Mouse (Mus musculus): Measurements from ENCODE around the gene Atp5j2. TPM values are rescaled to one million over a fixed set of nuclear protein-coding genes. Genes with fewer than 3 reads are reported as not detected.
"Not testable (repeated sequence)": the region's sequence is repeated elsewhere in the genome, so short reads cannot be mapped to it uniquely, and the experiment has no call there.

The Atp5j2 gene
- total RNA-seq (2021) = 1,000 to 10,000 TPM; 1,052 to 1,137 TPM

DNA sequence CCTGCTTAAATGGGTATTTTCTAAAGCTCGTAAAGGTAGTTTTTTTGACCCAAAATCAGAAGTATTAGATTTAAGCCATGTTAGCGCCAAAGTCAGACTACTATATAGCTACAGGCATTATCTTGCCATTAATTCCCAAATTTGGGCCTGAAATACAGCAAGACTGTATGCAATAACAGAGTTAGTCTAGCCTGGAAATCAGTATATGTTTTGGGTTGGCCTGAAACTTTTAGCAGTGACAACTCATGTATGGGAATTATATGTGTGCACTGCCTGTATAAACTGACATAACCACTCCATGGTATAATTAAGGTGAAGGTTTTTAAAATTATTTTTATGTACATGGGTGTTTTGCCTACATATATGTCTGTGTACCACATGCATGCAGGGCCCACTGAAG lies at the start of gene Atp5j2:
Gene Atp5j2, minus strand, starts transcription at position 101 of the 400 bp plus-strand sequence.
- DNase-seq (ENCODE audit: low spot score) = no peak
- intact Hi-C loops (cut with DNase I) = loop anchor here (2.0 to 5.0 kb wide), 2 partner anchors 25 to 40 kb away; partner anchors contain the start of genes Cpsf4, Ptcd1 and Zfp655

DNA sequence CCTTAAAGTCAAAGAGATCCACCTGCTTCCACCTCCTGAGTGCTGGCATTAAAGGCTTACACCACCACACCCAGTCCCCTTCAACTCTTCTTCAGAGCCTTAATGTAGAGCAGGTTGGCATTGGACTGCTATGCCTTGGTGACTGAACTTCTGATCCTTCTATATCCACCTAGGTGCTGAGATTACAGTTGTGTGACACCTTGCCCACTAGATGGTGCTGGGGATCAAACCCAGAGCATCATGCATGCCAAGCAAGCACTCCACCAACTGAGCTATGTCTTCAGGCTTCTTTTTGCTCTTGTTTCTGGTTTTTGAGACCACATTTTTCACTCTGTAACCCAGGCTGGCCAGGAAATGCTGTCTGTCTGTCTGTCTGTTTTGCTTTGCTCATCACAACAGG lies 42.8 kb upstream of the Atp5j2 start:
- intact Hi-C loops (cut with DNase I) = loop anchor here (5.0 kb wide), 2 partner anchors 42 to 48 kb away; partner anchors contain the start of genes Atp5j2 and Zscan25
- DNase-seq (ENCODE audit: low spot score) = no peak

DNA sequence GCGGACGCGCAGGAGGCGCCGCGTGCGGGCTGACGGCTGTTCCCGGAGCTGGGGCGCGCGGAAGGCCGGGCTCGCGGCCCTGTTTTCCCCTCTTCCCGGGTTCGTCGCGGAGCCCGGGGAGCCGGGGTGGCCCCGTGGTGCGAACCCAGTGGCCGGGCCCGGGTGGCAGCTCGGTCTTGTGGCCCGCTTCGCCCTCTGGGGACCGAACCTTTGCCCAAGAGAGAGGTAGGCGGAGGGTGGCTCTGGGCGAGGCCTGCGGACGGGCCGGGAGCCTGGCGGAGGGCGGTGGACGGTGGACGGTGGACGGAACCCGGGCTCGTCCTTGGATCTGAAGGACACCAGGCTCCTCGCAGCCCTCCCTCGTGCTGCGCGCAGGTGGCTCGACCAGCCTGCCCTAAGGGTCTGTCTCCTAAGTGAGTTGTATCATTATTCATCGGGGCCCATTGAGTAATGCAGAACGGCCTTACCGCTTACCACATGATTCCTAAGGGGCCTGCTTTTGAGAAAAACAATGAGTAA lies 40.1 kb upstream of the Atp5j2 start:
- no peak for DNase-seq (ENCODE audit: low spot score)
- intact Hi-C loops (cut with DNase I) = loop anchor here (5.0 kb wide), 2 partner anchors 40 to 50 kb away; partner anchors contain the start of genes Atp5j2 and Zscan25

DNA sequence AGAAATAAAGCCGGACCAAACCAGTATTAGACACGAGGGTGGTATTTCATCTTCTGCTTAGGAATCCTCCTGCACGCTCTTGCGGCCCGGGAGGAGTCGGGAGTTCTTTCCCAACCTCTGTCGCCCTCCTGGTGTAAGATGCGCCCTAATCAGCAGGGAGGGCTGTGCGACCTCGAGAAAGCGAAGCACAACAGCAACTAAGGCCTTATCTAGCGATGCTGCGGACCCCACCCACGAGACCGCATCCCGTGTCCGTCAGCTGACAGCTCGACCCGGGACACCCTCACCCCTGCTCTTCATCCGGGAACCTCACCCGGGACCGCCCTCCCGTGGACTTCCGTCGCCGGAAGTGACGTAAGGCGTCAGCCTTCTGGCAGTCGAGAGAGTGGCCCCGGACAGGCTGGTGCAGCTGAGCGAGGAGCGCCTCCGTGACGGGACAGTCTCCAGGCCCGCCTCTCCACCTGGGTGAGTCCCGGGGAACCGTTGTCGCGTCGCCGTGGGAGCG lies 39.6 kb upstream of the Atp5j2 start, which contains the start of gene Zfp655:
Gene Zfp655, plus strand, starts transcription at position 349 of the 505 bp plus-strand sequence.
- DNase-seq (ENCODE audit: low spot score) = peak; percentile 98
- intact Hi-C loops (cut with DNase I) = loop anchor here (5.0 kb wide), 2 partner anchors 39 to 51 kb away; partner anchors contain the start of genes Atp5j2 and Zscan25

DNA sequence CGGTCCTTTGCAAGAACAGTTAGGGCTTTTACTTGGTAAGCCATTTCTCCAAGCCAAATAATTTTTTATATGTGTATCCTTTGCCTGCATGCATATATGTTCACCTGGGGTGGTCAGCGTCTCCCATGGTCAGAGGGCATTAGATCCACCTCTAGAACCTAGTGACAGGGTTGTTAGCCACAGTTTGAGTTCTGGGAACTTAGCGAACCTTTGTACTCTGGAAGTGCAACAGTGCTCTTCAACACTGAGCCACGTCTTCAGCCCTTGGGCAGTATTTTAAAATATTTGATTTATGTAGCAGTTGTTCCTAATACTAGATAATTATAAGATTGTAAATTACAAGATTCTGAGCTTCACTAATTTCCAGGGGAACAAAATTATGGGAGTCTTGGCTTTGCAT lies 38.8 kb upstream of the Atp5j2 start:
- no peak for DNase-seq (ENCODE audit: low spot score)
- intact Hi-C loops (cut with DNase I) = loop anchor here (5.0 kb wide), 2 partner anchors 38 to 52 kb away; partner anchors contain the start of genes Atp5j2 and Zscan25

DNA sequence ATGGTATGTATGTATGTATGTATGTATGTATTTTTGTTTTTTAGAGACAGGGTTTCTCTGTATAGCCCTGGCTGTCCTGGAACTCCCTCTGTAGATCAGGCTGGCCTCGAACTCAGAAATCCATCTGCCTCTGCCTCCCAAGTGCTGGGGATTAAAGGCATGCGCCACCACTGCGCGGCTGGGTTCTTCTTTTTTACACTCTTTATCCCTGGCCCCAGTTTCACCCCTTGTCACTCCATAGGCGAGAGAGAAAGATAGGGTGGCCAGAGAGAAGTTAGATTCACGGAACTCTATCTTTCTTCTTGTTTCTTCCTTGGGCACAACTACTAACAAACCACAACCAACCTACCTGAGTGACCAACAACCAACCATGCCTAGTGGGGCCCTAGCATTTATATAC lies 37.4 kb upstream of the Atp5j2 start:
- intact Hi-C loops (cut with DNase I) = loop anchor here (2.0 kb wide), 1 partner anchor 24 kb away; the partner anchor contains the start of gene Zkscan5

DNA sequence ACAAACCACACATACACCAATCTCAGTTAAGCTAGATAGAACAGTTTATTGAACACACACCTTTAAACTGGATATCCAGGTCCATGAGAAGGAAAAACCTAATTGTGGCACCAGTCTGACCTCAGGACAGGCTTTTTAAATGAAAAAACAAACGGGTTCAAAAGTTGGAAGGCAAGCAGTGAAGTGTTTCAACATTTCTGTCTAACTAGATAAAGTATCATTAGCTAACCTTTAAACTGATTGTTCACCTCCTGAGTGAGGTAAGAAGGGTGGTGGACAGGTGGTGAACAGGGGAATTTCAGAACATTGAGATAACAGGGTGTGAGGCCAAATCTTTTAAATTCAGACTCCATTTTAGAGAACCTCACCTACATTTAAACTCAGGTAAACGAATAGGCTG lies 34.6 kb upstream of the Atp5j2 start:
- no peak for DNase-seq (ENCODE audit: low spot score)
- intact Hi-C loops (cut with DNase I) = no loop called here

More for the DNA sequence above, 37.4 kb upstream of the Atp5j2 start:
- DNase-seq (ENCODE audit: low spot score) = not testable (repeated sequence)

DNA sequence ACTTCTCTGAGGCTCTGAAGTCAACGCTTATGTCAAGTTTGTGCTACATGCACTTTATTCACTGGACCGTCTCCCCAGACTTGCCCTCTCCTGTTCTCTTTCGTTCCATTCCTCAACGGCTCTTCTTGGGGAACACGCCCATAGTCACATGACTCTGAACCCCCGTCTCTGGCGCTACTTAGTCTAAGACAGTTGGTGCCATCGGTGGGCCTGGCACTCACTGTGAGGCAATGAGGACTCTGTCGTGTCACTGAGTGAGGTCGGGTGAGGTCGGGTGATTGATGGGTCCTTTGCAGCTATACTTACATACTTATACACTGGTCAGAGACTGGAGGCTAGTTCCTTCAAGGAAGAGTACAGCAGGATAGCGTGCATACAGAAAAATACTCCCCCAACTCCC lies 31.5 kb upstream of the Atp5j2 start:
- intact Hi-C loops (cut with DNase I) = no loop called here
- no peak for DNase-seq (ENCODE audit: low spot score)

DNA sequence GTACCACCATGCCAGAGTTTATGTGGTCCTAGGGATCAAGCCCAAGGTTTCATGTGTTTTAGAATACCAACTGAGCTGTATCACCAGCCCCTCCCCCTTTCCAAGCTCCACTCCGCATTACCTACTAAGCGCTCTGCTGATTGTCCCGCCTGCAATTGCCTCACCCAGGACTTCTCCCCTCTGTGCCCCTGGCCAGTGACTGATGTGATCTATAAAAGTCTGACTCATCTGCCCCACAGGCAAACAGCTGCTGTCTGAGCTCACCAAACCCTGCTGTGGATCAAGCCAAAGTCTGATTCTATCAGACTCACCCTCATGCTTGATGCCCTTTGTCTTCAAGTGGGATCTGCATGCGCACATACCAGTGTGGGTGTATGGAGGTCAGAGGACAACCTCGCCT lies 31.0 kb upstream of the Atp5j2 start:
- intact Hi-C loops (cut with DNase I) = no loop called here

DNA sequence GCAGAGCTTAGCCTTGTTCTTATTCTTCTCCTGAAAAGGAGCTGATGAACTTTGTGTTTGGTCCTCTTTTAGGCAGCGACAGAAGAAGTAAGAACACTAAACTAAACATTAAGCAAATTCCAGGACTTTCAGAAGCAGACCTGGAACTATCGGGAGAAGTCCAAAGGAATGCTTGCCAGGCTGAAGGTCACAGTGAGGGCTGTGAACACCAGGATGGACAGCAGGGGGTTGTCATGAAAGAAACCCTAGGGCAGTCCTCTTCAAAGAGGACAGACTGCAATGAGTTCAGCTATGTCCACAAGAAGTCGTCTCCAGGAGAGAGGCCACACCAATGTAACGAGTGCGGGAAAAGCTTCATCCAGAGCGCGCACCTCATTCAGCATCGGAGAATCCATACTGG lies 28.1 kb upstream of the Atp5j2 start:
- intact Hi-C loops (cut with DNase I) = no loop called here
- DNase-seq (ENCODE audit: low spot score) = no peak

More for the DNA sequence above, 31.0 kb upstream of the Atp5j2 start:
- no peak for DNase-seq (ENCODE audit: low spot score)

DNA sequence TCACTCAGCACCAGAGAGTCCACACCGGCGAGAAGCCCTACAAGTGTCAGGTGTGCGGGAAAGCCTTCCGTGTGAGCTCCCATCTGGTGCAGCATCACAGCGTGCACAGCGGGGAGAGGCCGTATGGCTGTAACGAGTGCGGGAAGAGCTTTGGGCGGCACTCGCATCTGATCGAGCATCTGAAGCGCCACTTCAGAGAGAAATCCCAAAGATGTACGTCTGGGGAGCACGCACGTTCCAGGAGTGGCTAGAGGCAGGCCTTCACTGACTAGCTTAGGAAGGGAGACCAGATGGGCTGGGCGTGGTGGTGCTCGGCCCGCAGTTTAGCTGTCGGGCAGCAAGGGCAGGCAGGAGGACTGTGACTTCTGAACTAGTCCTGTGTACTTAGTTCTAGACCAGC lies 26.8 kb upstream of the Atp5j2 start:
- intact Hi-C loops (cut with DNase I) = no loop called here
- no peak for DNase-seq (ENCODE audit: low spot score)

DNA sequence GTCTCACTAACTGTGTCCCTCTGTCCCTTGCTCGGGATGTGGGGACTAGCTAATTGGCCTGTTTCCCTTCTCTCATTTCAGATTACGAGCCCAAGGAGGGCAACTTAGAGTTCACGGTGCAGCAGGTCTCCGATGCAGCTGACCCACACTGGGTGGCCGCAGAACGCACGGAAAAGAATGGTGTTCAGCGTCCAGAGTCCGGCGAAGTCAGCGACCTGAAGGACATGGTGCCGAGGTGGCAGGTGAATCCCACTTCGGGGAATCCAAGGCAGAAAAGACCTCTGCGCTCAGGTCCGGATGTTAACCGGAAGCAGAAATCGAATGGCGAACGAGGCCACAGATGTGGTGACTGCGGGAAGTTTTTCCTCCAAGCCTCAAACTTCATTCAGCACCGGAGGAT lies 26.3 kb upstream of the Atp5j2 start:
- no peak for DNase-seq (ENCODE audit: low spot score)
- intact Hi-C loops (cut with DNase I) = no loop called here

DNA sequence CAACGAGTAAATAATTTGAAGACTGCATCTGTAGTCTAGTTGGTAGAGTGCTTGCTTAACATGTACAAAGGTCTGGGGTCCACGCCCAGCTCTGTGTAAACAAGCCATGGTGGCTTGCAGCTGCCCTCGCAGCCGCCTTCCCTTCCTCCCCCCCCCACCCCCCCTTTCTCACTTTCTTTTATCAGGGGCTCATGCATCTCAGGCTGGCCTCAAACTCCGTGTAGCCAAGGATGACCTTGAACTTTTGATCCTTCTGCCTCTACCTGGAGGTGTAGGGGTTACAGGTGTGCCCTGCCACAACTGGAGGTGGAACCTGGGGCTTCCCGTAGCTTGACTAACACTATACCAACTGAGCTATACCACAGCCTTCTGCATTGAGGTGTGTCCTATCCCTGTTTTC lies 25.9 kb upstream of the Atp5j2 start:
- intact Hi-C loops (cut with DNase I) = no loop called here
- DNase-seq (ENCODE audit: low spot score) = no peak

DNA sequence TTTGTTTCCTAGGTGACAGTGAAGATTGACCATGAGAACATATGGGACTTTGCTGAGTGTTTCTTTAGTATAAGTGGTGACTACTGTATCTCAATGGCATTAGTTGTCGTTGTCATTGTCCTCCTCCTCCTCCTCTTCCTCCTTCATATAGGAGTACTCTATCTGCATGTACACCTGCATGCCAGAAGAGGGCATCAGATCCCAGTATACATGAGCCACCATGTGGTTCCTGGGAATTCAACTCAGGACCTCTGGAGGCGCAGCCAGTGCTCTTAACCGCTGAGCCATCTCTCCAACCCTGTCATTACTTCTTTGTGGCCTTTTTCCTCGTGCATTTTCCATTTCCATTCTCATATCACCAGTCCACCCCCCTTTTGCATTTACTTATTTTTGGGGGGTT lies 22.8 kb upstream of the Atp5j2 start:
- intact Hi-C loops (cut with DNase I) = no loop called here

DNA sequence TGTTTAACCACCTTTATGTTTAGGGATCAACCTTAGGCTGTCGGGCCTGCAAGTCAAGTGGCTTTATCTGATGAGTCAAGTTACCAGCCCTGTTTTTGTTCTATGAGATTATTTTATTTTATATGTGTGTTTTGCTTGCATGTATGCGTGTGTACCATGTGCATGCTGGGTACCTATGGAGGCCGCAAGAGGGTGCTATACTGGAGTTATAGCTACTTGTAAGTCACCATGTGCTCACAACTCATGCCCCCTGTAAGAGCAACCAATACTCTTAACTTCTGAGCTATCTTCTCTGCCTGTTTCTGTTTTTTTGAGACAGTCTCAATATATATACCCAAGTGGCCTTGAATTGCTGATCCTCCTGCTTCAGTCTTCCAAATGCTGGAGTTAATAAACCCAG lies 21.6 kb upstream of the Atp5j2 start:
- DNase-seq (ENCODE audit: low spot score) = no peak

More for the DNA sequence above, 22.8 kb upstream of the Atp5j2 start:
- no peak for DNase-seq (ENCODE audit: low spot score)

DNA sequence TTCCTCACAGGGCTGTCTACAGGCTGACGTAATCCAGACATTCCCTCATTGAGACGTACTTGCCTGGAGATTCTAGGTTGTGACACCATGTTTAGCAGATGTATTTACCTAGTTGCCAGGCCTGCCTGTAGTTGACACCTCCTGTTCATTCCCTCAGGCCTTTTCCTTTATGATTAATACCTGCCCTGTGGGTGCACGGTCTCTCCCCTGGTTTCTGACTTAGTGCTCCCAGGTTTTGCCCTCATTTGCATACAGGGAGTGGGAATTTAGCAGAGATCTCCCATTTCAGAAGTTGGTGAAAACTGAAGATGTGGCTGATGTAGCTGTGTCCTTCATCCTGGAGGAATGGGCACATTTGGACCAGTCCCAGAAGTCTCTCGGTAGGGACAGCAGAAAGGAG lies 20.4 kb upstream of the Atp5j2 start:
- intact Hi-C loops (cut with DNase I) = no loop called here

More for the DNA sequence above, 21.6 kb upstream of the Atp5j2 start:
- intact Hi-C loops (cut with DNase I) = no loop called here

DNA sequence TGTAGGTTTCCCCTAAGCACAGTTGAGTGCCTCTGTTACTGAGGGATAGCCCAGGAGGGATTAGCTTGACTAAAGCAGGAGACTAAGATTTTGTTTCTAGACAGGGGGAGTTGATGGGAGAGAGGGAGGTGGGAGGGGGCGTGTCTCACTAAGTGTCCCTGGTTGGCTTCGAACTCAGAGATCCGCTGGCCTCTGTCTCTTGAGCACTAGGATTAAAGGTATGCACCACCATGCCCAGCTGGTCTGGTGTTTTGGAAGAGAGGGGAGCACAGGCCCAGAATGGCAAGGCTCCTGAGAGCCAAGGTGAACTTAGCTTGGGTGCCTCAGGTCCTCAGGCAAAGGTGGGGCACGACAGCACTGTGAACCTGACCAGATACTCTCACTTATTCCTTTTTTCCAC lies 19.5 kb upstream of the Atp5j2 start:
- no peak for DNase-seq (ENCODE audit: low spot score)
- intact Hi-C loops (cut with DNase I) = no loop called here

More for the DNA sequence above, 20.4 kb upstream of the Atp5j2 start:
- no peak for DNase-seq (ENCODE audit: low spot score)

DNA sequence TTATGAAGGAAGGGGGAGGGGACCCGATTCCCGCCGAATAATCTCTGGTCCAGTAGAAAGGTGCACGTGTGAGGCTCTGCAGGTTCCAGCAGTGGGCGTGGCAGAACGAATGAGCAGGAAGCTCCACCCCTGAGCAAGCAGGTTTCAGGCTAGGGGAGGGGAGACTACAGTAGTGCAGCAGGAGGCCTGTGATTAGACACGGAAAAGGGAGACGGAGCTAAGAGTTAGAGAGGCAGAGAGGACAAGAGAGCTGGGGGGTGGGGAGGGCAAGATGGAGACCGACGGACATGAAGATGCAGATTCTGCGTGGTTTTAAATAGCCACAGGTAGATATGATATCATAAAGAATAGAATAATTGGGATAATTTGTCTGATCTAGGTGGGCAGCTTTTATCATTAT lies 16.5 kb upstream of the Atp5j2 start:
- intact Hi-C loops (cut with DNase I); DNase-seq (ENCODE audit: low spot score): not testable (repeated sequence)

DNA sequence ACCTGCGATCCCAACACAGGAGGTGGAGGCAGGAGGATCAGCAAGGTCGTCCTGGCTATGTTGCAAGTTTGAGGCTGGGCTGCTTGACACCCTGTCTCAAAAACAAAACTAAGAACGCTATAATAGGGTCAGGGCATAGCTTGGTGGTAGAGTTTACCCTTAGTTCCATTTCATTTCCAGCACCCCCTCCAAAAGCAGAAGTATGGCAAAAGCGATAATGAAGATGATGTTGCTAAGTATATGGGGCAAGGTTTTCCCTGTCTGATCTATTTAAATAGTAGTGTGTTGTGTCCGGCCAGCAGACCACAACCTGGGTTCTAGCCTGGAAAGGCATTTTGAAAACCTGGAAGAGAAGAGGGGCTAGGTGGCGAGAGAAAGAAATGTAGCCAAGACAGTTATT lies 16.1 kb upstream of the Atp5j2 start:
- intact Hi-C loops (cut with DNase I) = no loop called here
- DNase-seq (ENCODE audit: low spot score) = no peak

DNA sequence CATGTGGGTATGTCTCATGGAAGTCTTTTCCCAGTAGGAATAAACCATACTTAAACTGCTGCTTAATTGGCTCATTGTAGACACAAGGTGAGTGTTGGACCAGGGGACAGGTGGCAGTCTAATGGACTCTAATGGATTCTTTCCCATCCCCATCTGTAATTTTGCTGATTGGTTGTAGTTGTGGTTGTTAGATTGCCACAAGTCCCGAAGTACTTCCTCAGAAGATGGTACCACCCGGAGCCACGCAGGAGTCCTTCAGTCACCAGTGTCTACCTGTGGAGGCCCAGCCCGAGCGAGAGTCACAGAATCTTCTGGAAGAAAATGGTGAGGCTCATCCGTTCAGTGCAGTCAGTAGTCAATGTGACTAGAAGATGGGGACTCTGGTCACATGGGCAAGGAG lies 15.5 kb upstream of the Atp5j2 start:
- intact Hi-C loops (cut with DNase I) = no loop called here
- DNase-seq (ENCODE audit: low spot score) = no peak

DNA sequence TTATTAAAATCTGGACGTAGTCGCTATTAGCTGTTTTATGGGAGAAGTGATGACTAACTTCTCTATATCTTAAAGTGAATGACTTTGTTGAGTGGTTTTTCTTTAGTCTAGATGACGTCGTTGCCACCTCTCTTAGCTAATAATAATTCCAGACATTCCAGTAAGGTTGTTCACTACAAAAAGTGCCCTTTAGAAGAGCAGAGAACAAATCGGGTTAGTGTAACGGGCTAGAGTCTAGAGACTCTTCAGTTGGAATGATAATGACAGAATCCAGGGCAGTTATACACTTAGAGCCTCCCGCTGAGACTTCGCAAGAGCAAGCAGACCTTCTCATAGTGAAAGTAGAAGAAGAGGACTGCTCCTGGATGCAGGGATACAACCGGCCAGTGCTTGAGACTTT lies 13.2 kb upstream of the Atp5j2 start:
- DNase-seq (ENCODE audit: low spot score) = no peak
- intact Hi-C loops (cut with DNase I) = loop anchor here (2.0 kb wide), 1 partner anchor 24 kb away; no protein-coding TSS in a partner anchor
